Mouse (Mus musculus) fibroblast of lung, adult 2 months (primary cell): ENCODE measurements around the gene Snapc1.

ENCODE experiments used
- DNase-seq: peaks from one replicate; pipeline ENCODE4 v3.0.0-alpha.2; 2011; ENCODE audit warnings: low read depth

Gene Snapc1

GRCm38 (mm10) chr12:73964291-73965281, at the start of gene Snapc1:
Gene Snapc1, plus strand, starts transcription at chr12:73964481.
- peak; percentile 91 for DNase-seq

DNA sequence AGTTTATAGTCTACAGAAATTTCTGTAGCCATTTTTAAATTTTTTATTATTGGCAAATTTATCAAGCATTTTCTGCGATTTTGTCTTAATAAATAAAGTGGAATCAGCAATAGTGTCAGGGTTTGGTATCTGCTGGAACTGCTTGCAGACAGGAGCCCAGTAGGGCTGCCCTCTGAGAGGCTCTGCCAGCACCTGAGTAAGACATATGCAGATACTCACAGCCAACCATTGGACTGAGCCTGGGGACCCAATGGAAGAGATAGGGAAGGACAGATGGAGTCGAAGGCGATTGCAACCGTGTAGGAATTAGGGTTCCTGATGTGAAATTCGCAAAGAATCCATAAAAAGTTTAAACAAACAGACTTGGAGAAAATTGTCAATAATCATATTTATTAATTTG, 45.8 kb upstream of the Snapc1 start:
- no peak for DNase-seq

DNA sequence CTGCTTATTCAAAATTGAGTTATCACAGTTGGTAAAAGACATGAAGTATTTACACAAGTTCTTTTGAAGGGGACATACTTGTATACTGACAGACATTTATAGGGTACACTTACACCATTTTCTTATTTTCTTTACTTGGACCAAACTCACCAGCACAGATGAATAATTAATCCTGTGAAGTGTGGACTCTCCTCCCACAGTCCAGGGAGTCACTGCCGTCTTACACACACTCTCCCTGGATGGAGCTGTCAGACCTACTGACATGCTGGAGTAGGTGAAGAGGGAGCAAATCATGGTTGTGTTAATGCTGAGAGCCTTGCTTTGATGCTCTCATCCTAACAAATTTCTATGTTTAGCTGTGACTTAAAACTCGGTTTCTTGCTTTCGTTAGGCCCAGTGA, 34.0 kb upstream of the Snapc1 start:
- DNase-seq: no peak

DNA sequence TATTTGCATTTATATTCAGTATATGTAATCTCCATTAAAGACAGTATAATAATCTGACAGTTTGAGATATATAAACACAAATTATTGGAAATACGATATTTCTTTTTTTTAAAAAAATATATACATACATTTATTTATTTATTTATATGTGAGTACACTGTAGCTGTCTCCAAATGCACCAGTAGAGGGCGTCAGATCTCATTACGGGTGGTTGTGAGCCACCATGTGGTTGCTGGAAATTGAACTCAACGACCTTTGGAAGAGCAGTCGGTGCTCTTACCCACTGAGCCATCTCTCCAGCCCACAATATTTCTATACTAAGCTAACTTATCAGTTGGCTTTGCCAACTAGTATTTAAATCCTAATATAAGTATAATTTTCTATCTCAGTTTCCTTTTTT, 33.0 kb upstream of the Snapc1 start:
- DNase-seq: no peak

GRCm38 (mm10) chr12:73934528-73934927, 29.8 kb upstream of the Snapc1 start:
- no peak for DNase-seq

DNA sequence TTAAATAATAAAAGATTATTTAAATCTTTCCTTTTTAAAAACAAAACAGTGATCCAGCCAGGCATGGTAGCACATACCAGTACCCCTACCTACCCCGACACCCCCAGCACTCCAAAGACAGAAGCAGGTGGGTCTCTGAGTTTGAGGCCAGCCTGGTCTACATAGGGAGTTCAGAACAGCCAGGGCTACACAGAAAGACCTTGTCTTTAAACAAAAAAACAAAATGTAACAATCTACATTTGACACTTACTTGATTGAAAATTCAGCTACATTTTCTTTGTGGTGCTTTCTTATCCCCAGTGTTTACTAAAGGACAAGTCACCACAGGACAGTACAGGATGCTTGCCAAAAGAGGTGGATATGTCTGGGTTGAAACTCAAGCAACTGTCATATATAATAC, 26.9 kb upstream of the Snapc1 start, which contains the start of gene Gm49321:
Gene Gm49321 (plus strand): TSS at position 301 of the 400 bp plus-strand sequence.
- no peak for DNase-seq

DNA sequence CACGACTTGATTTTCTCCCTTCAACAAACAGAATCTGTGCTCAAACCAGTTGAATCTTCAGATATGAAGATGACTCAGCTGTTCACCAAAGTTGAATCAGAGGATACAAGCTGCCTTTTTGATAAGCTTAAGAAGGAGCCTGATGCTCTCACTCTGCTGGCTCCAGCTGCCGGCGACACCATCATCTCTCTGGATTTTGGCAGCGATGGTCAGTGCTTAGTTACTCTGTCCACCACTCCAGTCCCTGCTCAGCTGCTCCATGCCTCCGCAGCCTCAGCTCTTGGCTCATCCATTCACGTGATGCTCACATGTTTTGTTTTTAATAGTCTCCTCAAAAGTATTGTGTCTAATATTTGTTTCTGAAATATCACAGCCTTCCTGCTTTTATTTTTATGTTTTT, 24.7 kb upstream of the Snapc1 start:
- no peak for DNase-seq

GRCm38 (mm10) chr12:73948415-73948814, 15.9 kb upstream of the Snapc1 start:
- no peak for DNase-seq

DNA sequence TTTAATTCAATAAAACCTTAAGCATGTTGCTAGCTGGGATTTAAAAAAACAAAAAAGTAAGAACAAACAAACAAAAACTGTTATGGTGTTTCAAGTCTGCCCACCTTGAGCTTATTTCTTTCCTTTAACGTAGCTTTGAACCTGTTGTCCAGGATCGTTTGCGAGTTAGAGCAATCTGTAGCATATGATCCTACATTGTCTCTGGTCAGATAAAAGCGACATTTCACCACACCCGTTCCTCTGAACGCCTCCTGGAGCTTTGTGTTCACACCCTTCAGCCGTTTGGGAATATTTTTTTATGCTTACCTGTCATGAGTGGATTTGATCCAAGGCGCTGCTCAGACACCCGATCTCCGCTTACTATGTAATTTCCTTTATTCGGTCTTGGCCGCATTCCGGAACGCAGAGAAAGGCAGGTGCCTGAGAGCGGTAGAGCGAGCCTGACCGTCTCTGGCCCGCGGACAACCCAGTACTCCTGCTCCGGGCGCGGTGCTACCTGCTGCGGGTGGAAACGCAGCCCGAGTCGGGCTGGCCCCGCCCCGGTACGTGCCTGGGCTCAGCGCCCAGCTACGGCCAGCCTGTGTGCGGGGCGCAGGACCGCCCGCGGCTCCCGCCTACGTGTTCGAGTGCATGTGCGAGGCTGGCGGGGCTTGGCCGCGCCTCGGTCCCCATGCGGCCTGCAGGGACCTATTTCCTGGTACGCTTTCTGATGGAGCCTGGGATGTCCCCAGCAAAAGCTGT, 14.8 kb upstream of the Snapc1 start:
- DNase-seq: no peak

- no peak for DNase-seq
Measured at GRCm38 (mm10) chr12:73952879-73953278, 11.4 kb upstream of the Snapc1 start.

- no peak for DNase-seq
Measured at GRCm38 (mm10) chr12:73953420-73954186, 10.7 kb upstream of the Snapc1 start.

GRCm38 (mm10) chr12:73954785-73955184, 9.5 kb upstream of the Snapc1 start:
- DNase-seq: no peak

GRCm38 (mm10) chr12:73957676-73958075, 6.6 kb upstream of the Snapc1 start:
- no peak for DNase-seq

GRCm38 (mm10) chr12:73958830-73959229, 5.5 kb upstream of the Snapc1 start:
- DNase-seq: no peak

DNA sequence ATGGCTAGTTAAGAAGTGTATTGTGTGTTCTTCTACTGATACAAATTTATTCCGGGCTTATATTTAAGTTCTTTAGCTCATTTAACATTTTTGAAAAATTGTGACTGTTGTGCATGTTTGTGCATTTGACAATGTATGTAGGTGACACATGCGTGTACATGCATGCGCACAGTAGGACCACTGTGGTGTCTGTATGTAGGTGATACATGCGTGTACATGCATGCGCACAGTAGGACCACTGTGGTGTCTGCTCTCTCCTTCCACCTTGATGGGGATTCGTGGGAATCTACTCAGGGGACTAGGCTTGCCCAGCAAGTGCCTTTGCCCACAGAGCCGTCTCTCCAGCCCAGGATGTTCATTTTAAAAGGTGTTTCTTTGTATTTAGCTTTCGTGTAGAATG, 4.9 kb downstream of the Snapc1 start:
- no peak for DNase-seq

GRCm38 (mm10) chr12:73974584-73974983, 10.3 kb downstream of the Snapc1 start:
- no peak for DNase-seq

DNA sequence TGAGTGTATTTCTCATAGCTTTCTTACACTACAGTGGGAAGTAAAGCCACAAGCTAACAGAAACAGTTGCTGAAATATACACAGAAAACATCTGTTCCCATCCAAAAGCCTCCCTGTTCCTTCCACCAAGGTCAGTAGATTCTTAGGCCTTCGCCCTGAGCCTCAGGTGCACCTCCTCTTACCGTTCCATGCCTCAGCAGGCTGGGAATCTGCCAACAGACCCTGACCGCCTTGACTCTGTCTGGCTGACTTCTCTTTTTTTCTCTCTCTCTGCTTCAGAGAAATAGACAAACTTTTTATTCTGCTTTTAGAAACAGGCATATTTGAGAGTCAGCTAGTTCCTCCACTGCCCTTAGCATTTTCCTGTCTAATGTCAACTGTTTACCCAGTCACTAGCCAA, 13.9 kb downstream of the Snapc1 start:
- no peak for DNase-seq

GRCm38 (mm10) chr12:73979667-73980066, 15.4 kb downstream of the Snapc1 start:
- no peak for DNase-seq

- peak; percentile 8 for DNase-seq
Measured at GRCm38 (mm10) chr12:73982533-73982932, 18.3 kb downstream of the Snapc1 start.

GRCm38 (mm10) chr12:73986299-73986698, 22.0 kb downstream of the Snapc1 start:
- DNase-seq: no peak

- no peak for DNase-seq
Measured at GRCm38 (mm10) chr12:73988393-73989008, 24.2 kb downstream of the Snapc1 start.

GRCm38 (mm10) chr12:73989594-73989993, 25.3 kb downstream of the Snapc1 start:
- no peak for DNase-seq
